Mouse (Mus musculus) MEL (cell line): ENCODE data around the gene Zbtb20. TPM values are rescaled to one million over a fixed set of nuclear protein-coding genes. Genes with fewer than 3 reads are reported as not detected.

ENCODE experiments used
- DNase-seq: peaks from one replicate; pipeline ENCODE4 v3.0.0; 2011; ENCODE audit warnings: low read depth, low spot score
- H3K27ac ChIP-seq: 2 replicates; pipeline ENCODE4 v1.5.1; 2012; ENCODE audit warnings: low read depth, mild to moderate bottlenecking, control low read depth, low read length, moderate library complexity; ENCODE audit not compliant: control insufficient read depth
- H3K27me3 ChIP-seq, 2 experiments: fragments of 150-350 bp in 1 of 2; sonication (generic) in 1 of 2; 2 replicates each; pipeline ENCODE4 v1.6.1; 2012; ENCODE audit warnings: low read length in 2 of 2, mild to moderate bottlenecking in 2 of 2, improper control_type of control experiment in 1 of 2, moderate library complexity in 1 of 2; ENCODE audit not compliant: insufficient read depth in 2 of 2, control insufficient read depth in 1 of 2
- H3K36me3 ChIP-seq, 2 experiments: 2 replicates each; pipeline ENCODE4 v1.6.1; 2012 to 2014; ENCODE audit warnings: low read length in 2 of 2, improper control_type of control experiment in 1 of 2, inconsistent platforms in 1 of 2, mild to moderate bottlenecking in 1 of 2; ENCODE audit not compliant: insufficient read depth in 2 of 2, control insufficient read depth in 1 of 2
- H3K4me1 ChIP-seq, 2 experiments: fragments of 150-350 bp in 1 of 2; sonication (generic) in 1 of 2; 2 replicates each; pipeline ENCODE4 v1.6.1; 2012; ENCODE audit warnings: low read length in 2 of 2, improper control_type of control experiment in 1 of 2, mild to moderate bottlenecking in 1 of 2; ENCODE audit not compliant: insufficient read depth in 2 of 2, control insufficient read depth in 1 of 2
- H3K4me3 ChIP-seq, 2 experiments: fragments of 150-350 bp in 1 of 2; sonication (generic) in 1 of 2; 2 replicates each; pipeline ENCODE4 v1.5.1; 2012; ENCODE audit warnings: low read depth in 2 of 2, low read length in 2 of 2, mild to moderate bottlenecking in 2 of 2, moderate library complexity in 2 of 2, control low read depth in 1 of 2, improper control_type of control experiment in 1 of 2; ENCODE audit not compliant: control insufficient read depth in 1 of 2, insufficient read depth in 1 of 2
- H3K79me2 ChIP-seq: 2 replicates; pipeline ENCODE4 v1.6.1; 2012; ENCODE audit warnings: mild to moderate bottlenecking, low read length, moderate library complexity; ENCODE audit not compliant: control insufficient read depth, poor library complexity, insufficient read depth
- H3K9ac ChIP-seq: 2 replicates; pipeline ENCODE4 v1.6.1; 2012; ENCODE audit warnings: low read depth, mild to moderate bottlenecking, control low read depth, low read length, moderate library complexity; ENCODE audit not compliant: control insufficient read depth, poor library complexity, severe bottlenecking
- H3K9me3 ChIP-seq: fragments of 150-350 bp; sonication (generic); replicated peaks from 2 replicates; pipeline ENCODE4 v1.6.1; 2012; ENCODE audit warnings: mild to moderate bottlenecking, low read length, improper control_type of control experiment, moderate library complexity; ENCODE audit not compliant: insufficient read depth
- BHLHE40 ChIP-seq: IDR thresholded peaks from 2 replicates; pipeline ENCODE4 v1.6.1; 2012; ENCODE audit warnings: low read depth, mild to moderate bottlenecking, inconsistent platforms, low read length, improper control_type of control experiment, borderline replicate concordance
- E2F4 ChIP-seq: IDR thresholded peaks from 2 replicates; pipeline ENCODE4 v1.6.1; 2011; ENCODE audit warnings: low read depth, low read length, improper control_type of control experiment, borderline replicate concordance
- ELF1 ChIP-seq: IDR thresholded peaks from 2 replicates; pipeline ENCODE4 v1.6.1; 2014; ENCODE audit warnings: low read depth, mild to moderate bottlenecking, inconsistent platforms, low read length, improper control_type of control experiment, moderate library complexity
- EP300 ChIP-seq, 2 experiments: IDR thresholded peaks; 2 replicates each; pipeline ENCODE4 v1.6.1; 2011; ENCODE audit warnings: improper control_type of control experiment in 2 of 2, low read length in 2 of 2, low read depth in 1 of 2, mild to moderate bottlenecking in 1 of 2
- ETS1 ChIP-seq: IDR thresholded peaks from 2 replicates; pipeline ENCODE4 v1.6.1; 2012; ENCODE audit warnings: low read depth, mild to moderate bottlenecking, inconsistent platforms, low read length, improper control_type of control experiment, moderate library complexity
- GATA1 ChIP-seq: IDR thresholded peaks from 2 replicates; pipeline ENCODE4 v1.6.1; 2011; ENCODE audit warnings: low read depth, low read length, improper control_type of control experiment
- HCFC1 ChIP-seq: IDR thresholded peaks from 2 replicates; pipeline ENCODE4 v1.6.1; 2012; ENCODE audit warnings: low read depth, mild to moderate bottlenecking, inconsistent platforms, low read length, improper control_type of control experiment, moderate library complexity
- KAT2A ChIP-seq: conservative IDR thresholded peaks from 2 replicates; pipeline ENCODE4 v1.6.1; 2012; ENCODE audit warnings: low read depth, low read length, improper control_type of control experiment, inconsistent platforms
- MAFK ChIP-seq: IDR thresholded peaks from 2 replicates; pipeline ENCODE4 v1.6.1; 2011; ENCODE audit warnings: low read depth, mild to moderate bottlenecking, low read length, improper control_type of control experiment, borderline replicate concordance
- MAZ ChIP-seq: IDR thresholded peaks from 2 replicates; pipeline ENCODE4 v1.6.1; 2012; ENCODE audit warnings: low read depth, mild to moderate bottlenecking, inconsistent platforms, low read length, improper control_type of control experiment
- MEF2A ChIP-seq: IDR thresholded peaks from 2 replicates; pipeline ENCODE4 v1.6.1; 2014; ENCODE audit warnings: low read depth, mild to moderate bottlenecking, inconsistent platforms, low read length, improper control_type of control experiment; ENCODE audit not compliant: poor library complexity, insufficient replicate concordance, severe bottlenecking; ENCODE audit errors: extremely low read depth
- MYC ChIP-seq: IDR thresholded peaks from 2 replicates; pipeline ENCODE4 v1.6.1; 2011; ENCODE audit warnings: low read depth, mild to moderate bottlenecking, low read length, improper control_type of control experiment, moderate library complexity
- NELFE ChIP-seq: IDR thresholded peaks from 2 replicates; pipeline ENCODE4 v1.6.1; 2011; ENCODE audit warnings: low read depth, low read length, improper control_type of control experiment
- NRF1 ChIP-seq: IDR thresholded peaks from 2 replicates; pipeline ENCODE4 v1.6.1; 2014; ENCODE audit warnings: low read depth, mild to moderate bottlenecking, inconsistent platforms, low read length, improper control_type of control experiment, moderate library complexity; ENCODE audit not compliant: poor library complexity, insufficient read depth, severe bottlenecking
- POLR2A ChIP-seq, 2 experiments: IDR thresholded peaks; 2 replicates each; pipeline ENCODE4 v1.6.1; 2011 to 2012; ENCODE audit warnings: low read length in 2 of 2, mild to moderate bottlenecking in 2 of 2, control low read depth in 1 of 2, improper control_type of control experiment in 1 of 2, low read depth in 1 of 2, moderate library complexity in 1 of 2; ENCODE audit not compliant: control insufficient read depth in 1 of 2, insufficient read depth in 1 of 2, poor library complexity in 1 of 2
- POLR2AphosphoS2 ChIP-seq: IDR thresholded peaks from 2 replicates; pipeline ENCODE4 v1.6.1; 2011; ENCODE audit warnings: low read length, improper control_type of control experiment
- POLR2AphosphoS5 ChIP-seq: IDR thresholded peaks from 2 replicates; pipeline ENCODE4 v1.6.1; 2012; ENCODE audit warnings: low read depth, borderline replicate concordance, mild to moderate bottlenecking, inconsistent platforms, low read length, moderate library complexity, mixed read lengths
- TBP ChIP-seq: IDR thresholded peaks from 2 replicates; pipeline ENCODE4 v1.8.0; 2011; ENCODE audit warnings: low read depth, low read length, improper control_type of control experiment
- polyA plus RNA-seq, 2 experiments: library from polyadenylated mRNA; stranded (reverse) in 1 of 2; unstranded in 1 of 2; fragments of >175 nt in 1 of 2; fragments of >200 nt in 1 of 2; gene quantifications; 2 replicates each; pipeline versions ENCODE4 v1.2.1 to v1.2.4; 2012; ENCODE audit warnings: low replicate concordance in 2 of 2, low read depth in 1 of 2; ENCODE audit not compliant: insufficient read length in 2 of 2, insufficient read depth in 1 of 2, missing spikeins in 1 of 2
- total RNA-seq: library from RNA; depleted of rRNA; stranded (reverse); fragments of 300-350 nt; gene quantifications from 2 replicates; pipeline ENCODE4 v1.2.3, GENCODE M21; 2012

Zbtb20 gene
- total and polyA plus RNA-seq, 3 experiments: 0.17 to 0.27 TPM; not detected in 1

DNA sequence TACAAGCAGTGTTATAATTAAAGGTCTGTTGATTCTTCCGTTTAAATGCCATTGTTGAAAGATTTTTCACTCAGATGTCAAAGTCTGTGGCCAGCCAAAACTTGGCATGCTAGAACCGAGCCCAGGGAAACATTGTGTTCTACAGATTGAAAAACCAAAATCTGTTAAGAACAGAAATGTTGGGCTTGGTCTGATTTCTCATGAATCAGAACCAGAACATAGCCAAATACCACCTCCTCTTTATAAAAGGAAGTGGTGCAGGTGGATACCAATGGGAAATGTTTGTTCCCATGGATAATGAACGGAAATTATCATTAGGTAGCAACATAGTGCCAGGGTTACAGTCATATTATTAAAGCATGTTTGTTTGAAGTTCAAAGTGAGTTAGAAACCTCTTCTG, 613.7 kb downstream of the Zbtb20 start:
- no peak overlapping the region for H3K9ac ChIP-seq
- H3K4me1 ChIP-seq: no peaks in the 10 kb centered on the region
- no peak overlapping the region for H3K4me3 ChIP-seq

DNA sequence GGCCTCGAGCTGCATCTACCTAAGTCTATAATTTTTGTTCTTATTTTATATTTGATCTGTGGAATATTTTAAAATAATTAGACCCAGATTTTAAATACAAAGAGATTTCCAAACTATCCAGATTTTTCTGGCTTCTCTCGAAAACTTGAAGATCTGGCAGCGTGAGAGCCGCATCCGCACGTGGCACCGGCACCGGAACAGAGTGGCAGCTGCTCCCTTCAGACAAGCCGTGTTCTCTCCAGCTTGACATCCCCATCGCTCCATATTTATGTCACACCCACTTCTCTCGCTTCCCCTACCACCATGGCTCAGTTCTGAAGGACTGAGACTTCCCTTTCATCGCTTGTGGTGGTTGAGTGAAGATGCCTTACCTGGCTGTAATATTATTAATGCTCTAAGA, 614.3 kb downstream of the Zbtb20 start:
- Histone ChIP-seq H3K4me3 (no peak overlapping the region), H3K9ac (no peak overlapping the region), H3K4me1 (no peaks in the 10 kb centered on the region), H3K27ac (no peak overlapping the region), H3K36me3 (no peaks in the 10 kb centered on the region), H3K27me3 (peaks cover 7 to 10% of the 10 kb centered on the region in 2 experiments), H3K79me2 (no peaks in the 10 kb centered on the region), H3K9me3 (no peaks in the 10 kb centered on the region)
- TF ChIP-seq MAFK (no peak), NRF1 (no peak), NELFE (no peak), BHLHE40 (no peak), E2F4 (no peak), MYC (no peak)
- DNase-seq: no peak

More for the DNA sequence above, 613.7 kb downstream of the Zbtb20 start:
- Histone ChIP-seq H3K79me2 (no peaks in the 10 kb centered on the region), H3K9me3 (no peaks in the 10 kb centered on the region), H3K36me3 (no peaks in the 10 kb centered on the region), H3K27me3 (peaks cover 7 to 13% of the 10 kb centered on the region in 2 experiments), H3K27ac (no peak overlapping the region)
- no peak for DNase-seq
- TF ChIP-seq MAFK (no peak), EP300 (IDR thresholded peaks at IDR 0.05; ENCODE audit: low read depth in 1 of 2, low read length in 2 of 2) (no peak), POLR2AphosphoS2 (no peak), HCFC1 (no peak), POLR2AphosphoS5 (no peak), MEF2A (no peak), MAZ (no peak), GATA1 (no peak), NELFE (no peak), ETS1 (no peak), TBP (no peak), POLR2A (IDR thresholded peaks at IDR 0.05; ENCODE audit: control insufficient read depth in 1 of 2, insufficient read depth in 1 of 2, low read depth in 1 of 2, low read length in 2 of 2, poor library complexity in 1 of 2) (no peak), KAT2A (no peak), ELF1 (no peak)
